Mouse (Mus musculus) kidney, adult 2 months (tissue): ENCODE measurements around the gene Cachd1.

ENCODE experiments used
- CTCF ChIP-seq: fragments of 200-500 bp; conservative IDR thresholded peaks from 2 replicates; pipeline ENCODE4 v1.5.1; 2011; ENCODE audit warnings: low read depth, mild to moderate bottlenecking, control low read depth, low read length, moderate library complexity, mixed read lengths; ENCODE audit not compliant: insufficient read depth, insufficient read length
- POLR2A ChIP-seq: fragments of 200-500 bp; IDR thresholded peaks from one replicate; pipeline ENCODE4 v1.6.1; 2011; ENCODE audit warnings: low read depth, low read length, control low read depth

GRCm38 (mm10) chr4:100990996-100991395 is 214.5 kb downstream of the Cachd1 start:
- TF ChIP-seq POLR2A (no peak), CTCF (no peak)
